Mouse (Mus musculus): ENCODE data around the gene Panx1. TPM values are rescaled to one million over a fixed set of nuclear protein-coding genes. Genes with fewer than 3 reads are reported as not detected.
A peak's percentile ranks its signal among the peaks of the same experiment; 100 is the strongest.

The Panx1 gene
- polyA plus RNA-seq, 1 experiment from 2014 or later: 118 TPM

GRCm38 (mm10) chr9:15017791-15018755 lies 27.2 kb downstream of the Panx1 start:
- H3K9me3 ChIP-seq (ENCODE audit: control insufficient read depth, low read length): no peaks in the 10 kb centered on the region
- H3K36me3 ChIP-seq (ENCODE audit: control insufficient read depth, insufficient read depth, low read length): no peaks in the 10 kb centered on the region
- H3K4me1 ChIP-seq (ENCODE audit: control insufficient read depth, insufficient read depth, low read length): no peaks in the 10 kb centered on the region
- 88% methylated on average over 18 of the region's 18 CpGs for WGBS
- H3K27me3 ChIP-seq (ENCODE audit: control insufficient read depth, insufficient read depth, low read length): no peaks in the 10 kb centered on the region
- no peak for DNase-seq (ENCODE audit: low spot score)
- no peak overlapping the region for H3K27ac ChIP-seq (ENCODE audit: low read depth, low read length)
- no peak overlapping the region for H3K9ac ChIP-seq (ENCODE audit: low read length)
- no peak for ATAC-seq (ENCODE audit: insufficient read depth, low FRiP score, low TSS enrichment)
- no peak overlapping the region for H3K4me2 ChIP-seq (ENCODE audit: low read depth)
- H3K4me3 ChIP-seq (ENCODE audit: low read depth, low read length): no peak overlapping the region

GRCm38 (mm10) chr9:15015223-15015956 lies 29.9 kb downstream of the Panx1 start:
- H3K4me3 ChIP-seq (ENCODE audit: low read depth, low read length): no peak overlapping the region
- no peaks in the 10 kb centered on the region for H3K27me3 ChIP-seq (ENCODE audit: control insufficient read depth, insufficient read depth, low read length)
- H3K36me3 ChIP-seq (ENCODE audit: control insufficient read depth, insufficient read depth, low read length): no peaks in the 10 kb centered on the region
- H3K9ac ChIP-seq (ENCODE audit: low read length): no peak overlapping the region
- peak; percentile 78 for DNase-seq (ENCODE audit: low spot score)
- H3K4me2 ChIP-seq (ENCODE audit: low read depth): no peak overlapping the region
- H3K4me1 ChIP-seq (ENCODE audit: control insufficient read depth, insufficient read depth, low read length): no peaks in the 10 kb centered on the region
- ATAC-seq (ENCODE audit: insufficient read depth, low FRiP score, low TSS enrichment): peak; percentile 60; the same call in 1 of the 2 replicates
- H3K9me3 ChIP-seq (ENCODE audit: control insufficient read depth, low read length): no peaks in the 10 kb centered on the region
- 57% methylated on average over 7 of the region's 7 CpGs for WGBS
- no peak overlapping the region for H3K27ac ChIP-seq (ENCODE audit: low read depth, low read length)

GRCm38 (mm10) chr9:15007566-15007965 lies 37.7 kb downstream of the Panx1 start:
- WGBS: 88% methylated on average over 14 of the region's 14 CpGs
- Histone ChIP-seq H3K4me3 (ENCODE audit: low read depth, low read length) (no peak overlapping the region), H3K9me3 (ENCODE audit: control insufficient read depth, low read length) (no peaks in the 10 kb centered on the region), H3K9ac (ENCODE audit: low read length) (no peak overlapping the region), H3K4me1 (ENCODE audit: control insufficient read depth, insufficient read depth, low read length) (peaks cover 16% of the 10 kb centered on the region), H3K4me2 (ENCODE audit: low read depth) (no peak overlapping the region), H3K36me3 (ENCODE audit: control insufficient read depth, insufficient read depth, low read length) (0 out of 2 replicates have a peak, but pooled peaks cover 3% of the 10 kb centered on the region), H3K27ac (ENCODE audit: low read depth, low read length) (no peak overlapping the region), H3K27me3 (ENCODE audit: control insufficient read depth, insufficient read depth, low read length) (no peaks in the 10 kb centered on the region)
- no peak for ATAC-seq (ENCODE audit: insufficient read depth, low FRiP score, low TSS enrichment)
- DNase-seq (ENCODE audit: low spot score): no peak

- no peak overlapping the region for H3K9ac ChIP-seq (ENCODE audit: low read length)
- H3K4me3 ChIP-seq (ENCODE audit: low read depth, low read length): no peak overlapping the region
- 0 out of 2 replicates have a peak overlapping the region, but pooled peaks have one; percentile 7 for H3K27ac ChIP-seq (ENCODE audit: low read depth, low read length)
- H3K4me2 ChIP-seq (ENCODE audit: low read depth): no peak overlapping the region
- DNase-seq (ENCODE audit: low spot score) (no peak), ATAC-seq (ENCODE audit: insufficient read depth, low FRiP score, low TSS enrichment) (no peak)
- 35% methylated on average over 9 of the region's 9 CpGs for whole genome bisulfite sequencing
- peaks cover 16% of the 10 kb centered on the region for H3K4me1 ChIP-seq (ENCODE audit: control insufficient read depth, insufficient read depth, low read length)
- no peaks in the 10 kb centered on the region for H3K9me3 ChIP-seq (ENCODE audit: control insufficient read depth, low read length)
- 0 out of 2 replicates have a peak, but pooled peaks cover 3% of the 10 kb centered on the region for H3K36me3 ChIP-seq (ENCODE audit: control insufficient read depth, insufficient read depth, low read length)
- no peaks in the 10 kb centered on the region for H3K27me3 ChIP-seq (ENCODE audit: control insufficient read depth, insufficient read depth, low read length)
These were observed 41.0 kb downstream of the Panx1 start for GRCm38 (mm10) chr9:15004298-15004685.

GRCm38 (mm10) chr9:15003676-15004297 lies 41.5 kb downstream of the Panx1 start:
- WGBS: 10% methylated on average over 10 of the region's 10 CpGs
- no peak for ATAC-seq (ENCODE audit: insufficient read depth, low FRiP score, low TSS enrichment)
- H3K4me1 ChIP-seq (ENCODE audit: control insufficient read depth, insufficient read depth, low read length): peaks cover 16% of the 10 kb centered on the region
- peak overlapping the region; percentile 7; the same call in 1 of the 2 replicates for H3K27ac ChIP-seq (ENCODE audit: low read depth, low read length)
- H3K4me3 ChIP-seq (ENCODE audit: low read depth, low read length): no peak overlapping the region
- H3K27me3 ChIP-seq (ENCODE audit: control insufficient read depth, insufficient read depth, low read length): no peaks in the 10 kb centered on the region
- peak; percentile 25 for DNase-seq (ENCODE audit: low spot score)
- no peak overlapping the region for H3K4me2 ChIP-seq (ENCODE audit: low read depth)
- no peak overlapping the region for H3K9ac ChIP-seq (ENCODE audit: low read length)
- H3K36me3 ChIP-seq (ENCODE audit: control insufficient read depth, insufficient read depth, low read length): 0 out of 2 replicates have a peak, but pooled peaks cover 3% of the 10 kb centered on the region
- no peaks in the 10 kb centered on the region for H3K9me3 ChIP-seq (ENCODE audit: control insufficient read depth, low read length)

GRCm38 (mm10) chr9:15002995-15003613 lies 42.2 kb downstream of the Panx1 start:
- ATAC-seq (ENCODE audit: insufficient read depth, low FRiP score, low TSS enrichment) (no peak), DNase-seq (ENCODE audit: low spot score) (peak; percentile 19)
- Histone ChIP-seq H3K4me1 (ENCODE audit: control insufficient read depth, insufficient read depth, low read length) (peaks cover 16% of the 10 kb centered on the region), H3K9me3 (ENCODE audit: control insufficient read depth, low read length) (no peaks in the 10 kb centered on the region), H3K9ac (ENCODE audit: low read length) (no peak overlapping the region), H3K4me2 (ENCODE audit: low read depth) (no peak overlapping the region), H3K36me3 (ENCODE audit: control insufficient read depth, insufficient read depth, low read length) (0 out of 2 replicates have a peak, but pooled peaks cover 3% of the 10 kb centered on the region), H3K4me3 (ENCODE audit: low read depth, low read length) (no peak overlapping the region), H3K27me3 (ENCODE audit: control insufficient read depth, insufficient read depth, low read length) (no peaks in the 10 kb centered on the region), H3K27ac (ENCODE audit: low read depth, low read length) (0 out of 2 replicates have a peak overlapping the region, but pooled peaks have one; percentile 7)
- WGBS: 19% methylated on average over 6 of the region's 6 CpGs

- H3K9ac ChIP-seq (ENCODE audit: low read length): no peak overlapping the region
- H3K4me2 ChIP-seq (ENCODE audit: low read depth): no peak overlapping the region
- no peak overlapping the region for H3K4me3 ChIP-seq (ENCODE audit: low read depth, low read length)
- H3K4me1 ChIP-seq (ENCODE audit: control insufficient read depth, insufficient read depth, low read length): peaks cover 8% of the 10 kb centered on the region
- ATAC-seq (ENCODE audit: insufficient read depth, low FRiP score, low TSS enrichment) (no peak), DNase-seq (ENCODE audit: low spot score) (no peak)
- no peak overlapping the region for H3K27ac ChIP-seq (ENCODE audit: low read depth, low read length)
- H3K27me3 ChIP-seq (ENCODE audit: control insufficient read depth, insufficient read depth, low read length): no peaks in the 10 kb centered on the region
- H3K9me3 ChIP-seq (ENCODE audit: control insufficient read depth, low read length): no peaks in the 10 kb centered on the region
- WGBS: 93% methylated on average over 9 of the region's 9 CpGs
- H3K36me3 ChIP-seq (ENCODE audit: control insufficient read depth, insufficient read depth, low read length): no peaks in the 10 kb centered on the region
These were observed 46.5 kb downstream of the Panx1 start for GRCm38 (mm10) chr9:14998790-14999189.
